Mouse (Mus musculus) megakaryocyte, embryonic 14.5 days (primary cell): ENCODE measurements around the gene Chd5.

ENCODE experiments used
- FLI1 ChIP-seq: IDR thresholded peaks from 2 replicates; pipeline ENCODE4 v1.6.1; 2012; ENCODE audit warnings: low read length, inconsistent platforms, mixed read lengths
- GATA1 ChIP-seq: IDR thresholded peaks from 3 replicates; pipeline ENCODE4 v1.6.1; 2012; ENCODE audit warnings: mixed read lengths, low read length, inconsistent platforms, borderline replicate concordance

DNA sequence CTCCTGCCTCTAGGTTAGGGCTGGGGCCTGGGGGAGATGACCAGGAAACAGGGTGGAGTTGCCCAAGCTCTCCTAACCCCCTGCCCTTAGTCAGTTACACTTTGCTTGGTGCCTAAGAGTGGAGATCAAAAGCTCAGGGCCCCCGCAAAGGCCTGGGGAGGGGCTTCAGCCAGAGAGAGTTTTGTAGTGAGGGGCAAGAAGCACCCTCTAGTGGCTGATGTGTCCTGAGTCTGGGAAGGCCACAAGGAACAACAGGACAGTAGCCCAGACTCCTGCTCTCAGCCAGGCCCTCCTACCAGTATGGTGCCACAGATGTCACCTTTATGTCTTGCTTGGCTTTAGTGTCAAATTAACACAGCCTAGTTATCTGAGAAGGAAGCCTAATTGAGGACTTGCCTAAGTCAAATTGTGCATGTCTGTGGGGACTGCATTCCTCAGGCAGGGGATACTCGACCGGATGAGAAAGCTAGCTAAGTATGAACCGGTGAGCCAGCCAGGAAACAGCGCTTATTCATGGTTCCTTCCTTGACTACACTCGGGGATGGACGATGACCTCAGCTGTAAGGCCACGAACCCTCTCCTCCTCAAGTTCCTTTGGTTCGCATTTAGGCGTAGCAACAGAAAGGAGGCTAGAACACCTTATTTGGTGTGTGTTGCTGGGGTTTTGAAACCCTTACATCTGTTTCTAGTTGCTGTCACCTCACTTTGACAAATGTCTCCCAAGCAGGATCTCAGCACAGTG, 44.1 kb upstream of the Chd5 start:
- TF ChIP-seq GATA1: no peak
- TF ChIP-seq FLI1: no peak
